Mouse (Mus musculus): ENCODE data around the gene Atxn10.

- TF ChIP-seq POLR2AphosphoS2 (IDR thresholded peaks at IDR 0.05; ENCODE audit: insufficient read length, low read depth) (no peak), MAX (IDR thresholded peaks at IDR 0.05; ENCODE audit: low read depth) (no peak), E2F4 (IDR thresholded peaks at IDR 0.05; ENCODE audit: insufficient read depth) (no peak), USF1 (IDR thresholded peaks at IDR 0.05; ENCODE audit: low read depth) (no peak), POLR2A (IDR thresholded peaks at IDR 0.05; ENCODE audit: insufficient read length, low read depth) (no peak), REST (IDR thresholded peaks at IDR 0.05; ENCODE audit: insufficient read depth, insufficient read length) (no peak)
These were observed 143.9 kb downstream of the Atxn10 start for GRCm38 (mm10) chr15:85479919-85480318.

Measured in myocyte (in vitro differentiated cells).